Mouse (Mus musculus) liver, adult 2 months (tissue): ENCODE data around the gene Efs. TPM values are rescaled to one million over a fixed set of nuclear protein-coding genes. Genes with fewer than 3 reads are reported as not detected.
A peak's percentile ranks its signal among the peaks of the same experiment; 100 is the strongest.

Source experiments
- DNase-seq: peaks from one replicate; pipeline ENCODE4 v3.0.0-alpha.2; 2011; ENCODE audit warnings: low read depth, low spot score; ENCODE audit errors: extremely low read depth
- H3K27ac ChIP-seq: fragments of 200-500 bp; replicated peaks from 2 replicates; pipeline ENCODE4 v1.5.1; 2012; ENCODE audit warnings: low read depth, mild to moderate bottlenecking, control low read depth, inconsistent platforms, low read length; ENCODE audit not compliant: insufficient read depth
- H3K27me3 ChIP-seq: fragments of 200-500 bp; 2 replicates; pipeline ENCODE4 v1.6.1; 2012; ENCODE audit warnings: mild to moderate bottlenecking, moderate library complexity, low read length, inconsistent platforms; ENCODE audit not compliant: control insufficient read depth, insufficient read depth
- H3K36me3 ChIP-seq: fragments of 200-500 bp; 2 replicates; pipeline ENCODE4 v1.6.1; 2012; ENCODE audit warnings: low read length, inconsistent platforms; ENCODE audit not compliant: control insufficient read depth, insufficient read depth
- H3K4me1 ChIP-seq: fragments of 200-500 bp; 2 replicates; pipeline ENCODE4 v1.6.1; 2011; ENCODE audit warnings: low read length; ENCODE audit not compliant: control insufficient read depth, insufficient read depth
- H3K4me3 ChIP-seq: fragments of 200-500 bp; 2 replicates; pipeline ENCODE4 v1.5.1; 2011; ENCODE audit warnings: low read depth, mild to moderate bottlenecking, control low read depth, low read length, moderate library complexity; ENCODE audit not compliant: insufficient read depth
- H3K79me2 ChIP-seq: fragments of 200-500 bp; 2 replicates; pipeline ENCODE4 v1.6.1; 2012; ENCODE audit warnings: inconsistent platforms, mild to moderate bottlenecking, low read length, moderate library complexity; ENCODE audit not compliant: control insufficient read depth, insufficient read depth
- H3K9ac ChIP-seq: fragments of 200-500 bp; 2 replicates; pipeline ENCODE4 v1.6.1; 2012; ENCODE audit warnings: low read depth, mild to moderate bottlenecking, control low read depth, inconsistent platforms, low read length
- CTCF ChIP-seq: fragments of 200-500 bp; IDR thresholded peaks from 2 replicates; pipeline ENCODE4 v1.5.1; 2011; ENCODE audit warnings: low read depth, low read length, control low read depth
- POLR2A ChIP-seq: fragments of 200-500 bp; IDR thresholded peaks from 2 replicates; pipeline ENCODE4 v1.6.1; 2011; ENCODE audit warnings: low read length, control low read depth; ENCODE audit not compliant: insufficient read depth; ENCODE audit errors: extremely low read depth
- WGBS: fragments of 180-500 bp; shearing (Covaris S2); methylation state at CpG from one replicate; pipeline ENCODE4 v1.1.7; 2018; 5-methylcytosine and 5-hydroxymethylcytosine counted together
- polyA plus RNA-seq: library from polyadenylated mRNA; depleted of rRNA; stranded (reverse); fragments of >200 nt; gene quantifications from 2 replicates; pipeline ENCODE4 v1.2.3, GENCODE M21; 2012
- total RNA-seq: library from RNA; depleted of rRNA; stranded (reverse); fragments of >200 nt; gene quantifications from 2 replicates; pipeline ENCODE4 v1.2.3, GENCODE M21; 2014

The Efs gene
- total and polyA plus RNA-seq, 2 experiments, result under 0.01 to 0.13 TPM

DNA sequence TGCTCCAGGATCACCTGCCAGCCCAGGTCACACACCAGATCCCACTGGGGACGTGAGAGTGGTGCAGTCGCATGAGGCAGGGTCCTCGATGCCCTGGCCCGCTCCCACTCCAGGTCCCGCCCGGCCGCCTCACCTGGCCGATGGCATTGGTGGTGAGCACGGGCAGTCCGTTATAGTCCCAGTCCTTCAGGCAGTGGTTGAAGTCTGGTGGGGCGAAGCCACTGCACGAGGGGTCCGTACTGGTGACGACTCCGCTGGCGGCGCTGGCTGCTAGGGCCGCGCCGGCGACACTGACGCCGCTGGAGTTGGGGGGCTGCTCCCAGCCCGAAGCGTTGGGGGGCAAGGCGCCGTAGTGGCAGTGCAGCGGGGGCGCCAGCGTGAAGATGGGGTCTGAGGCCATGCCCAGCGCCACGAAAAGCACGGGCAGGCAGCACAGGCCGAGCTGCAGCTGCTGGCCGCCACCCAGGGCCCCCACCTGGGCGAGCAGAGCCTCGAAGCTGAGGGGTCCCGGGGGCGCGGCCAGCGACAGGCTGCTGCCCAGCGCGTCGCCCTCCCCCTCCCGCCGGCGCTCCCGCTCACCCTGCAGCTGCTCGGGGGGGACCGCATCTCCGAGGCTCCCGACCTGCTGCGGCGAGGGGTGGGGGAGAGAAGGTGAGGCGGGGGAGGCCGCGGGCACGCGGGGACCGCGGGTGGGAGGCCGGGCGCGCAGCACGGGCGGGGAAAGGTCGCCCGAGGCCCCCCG is 13.6 kb downstream of the Efs start:
- no peaks in the 10 kb centered on the region for H3K4me1 ChIP-seq
- peak overlapping the region; percentile 64 for H3K9ac ChIP-seq
- H3K36me3 ChIP-seq, result no peaks in the 10 kb centered on the region
- H3K27ac ChIP-seq, result no peak overlapping the region
- no peaks in the 10 kb centered on the region for H3K79me2 ChIP-seq
- 9% methylated on average over 59 of the region's 69 CpGs for WGBS
- no peak for TF ChIP-seq CTCF
- TF ChIP-seq POLR2A, result no peak
- peak overlapping the region; percentile 61 for H3K4me3 ChIP-seq
- peaks cover 13% of the 10 kb centered on the region for H3K27me3 ChIP-seq
- no peak for DNase-seq

GRCm38 (mm10) chr14:54908682-54909081 is 17.2 kb downstream of the Efs start:
- no peak for DNase-seq
- no peaks in the 10 kb centered on the region for H3K36me3 ChIP-seq
- TF ChIP-seq CTCF (no peak), POLR2A (no peak)
- H3K27me3 ChIP-seq, result peaks cover 13% of the 10 kb centered on the region
- no peaks in the 10 kb centered on the region for H3K4me1 ChIP-seq
- H3K79me2 ChIP-seq, result no peaks in the 10 kb centered on the region
- H3K9ac ChIP-seq, result no peak overlapping the region
- H3K4me3 ChIP-seq, result no peak overlapping the region
- no peak overlapping the region for H3K27ac ChIP-seq
- 75% methylated on average over 7 of the region's 7 CpGs for WGBS

DNA sequence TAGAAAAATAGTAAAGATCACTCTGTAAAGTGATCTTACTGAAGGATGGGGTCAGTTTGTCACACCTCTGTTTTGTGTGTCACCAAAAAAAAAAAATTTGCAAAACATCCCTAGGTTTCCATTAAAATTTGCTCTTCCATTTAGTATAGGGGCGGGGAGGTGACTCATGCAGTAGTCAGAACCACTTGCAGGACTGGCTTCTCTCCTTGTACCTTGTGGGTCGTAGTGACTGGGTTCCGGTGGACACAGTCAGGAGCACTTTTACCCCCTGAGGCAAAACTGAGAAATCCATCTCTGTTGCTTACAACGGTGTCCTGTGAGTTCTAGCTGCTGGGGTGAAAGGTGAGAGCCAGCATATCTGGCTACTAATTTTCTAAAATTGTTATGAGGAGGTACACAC is 22.3 kb downstream of the Efs start:
- H3K9ac ChIP-seq, result no peak overlapping the region
- 95% methylated on average over 4 of the region's 4 CpGs for WGBS
- no peaks in the 10 kb centered on the region for H3K79me2 ChIP-seq
- no peak for DNase-seq
- H3K4me3 ChIP-seq, result no peak overlapping the region
- H3K4me1 ChIP-seq, result peaks cover 1% of the 10 kb centered on the region; the same call in 1 of the 2 replicates
- H3K27ac ChIP-seq, result no peak overlapping the region
- no peaks in the 10 kb centered on the region for H3K27me3 ChIP-seq
- TF ChIP-seq CTCF, result no peak
- H3K36me3 ChIP-seq, result no peaks in the 10 kb centered on the region; the same call in 1 of the 2 replicates

GRCm38 (mm10) chr14:54900383-54900782 is 25.5 kb downstream of the Efs start:
- 2% methylated on average over 3 of the region's 3 CpGs for WGBS
- TF ChIP-seq CTCF, result peak; percentile 56
- no peak for TF ChIP-seq POLR2A
- H3K4me3 ChIP-seq, result no peak overlapping the region
- no peaks in the 10 kb centered on the region for H3K27me3 ChIP-seq
- DNase-seq, result peak; percentile 80
- no peak overlapping the region for H3K9ac ChIP-seq
- no peak overlapping the region for H3K27ac ChIP-seq
- H3K36me3 ChIP-seq, result peaks cover 26% of the 10 kb centered on the region
- no peaks in the 10 kb centered on the region for H3K79me2 ChIP-seq
- H3K4me1 ChIP-seq, result peaks cover 5% of the 10 kb centered on the region

DNA sequence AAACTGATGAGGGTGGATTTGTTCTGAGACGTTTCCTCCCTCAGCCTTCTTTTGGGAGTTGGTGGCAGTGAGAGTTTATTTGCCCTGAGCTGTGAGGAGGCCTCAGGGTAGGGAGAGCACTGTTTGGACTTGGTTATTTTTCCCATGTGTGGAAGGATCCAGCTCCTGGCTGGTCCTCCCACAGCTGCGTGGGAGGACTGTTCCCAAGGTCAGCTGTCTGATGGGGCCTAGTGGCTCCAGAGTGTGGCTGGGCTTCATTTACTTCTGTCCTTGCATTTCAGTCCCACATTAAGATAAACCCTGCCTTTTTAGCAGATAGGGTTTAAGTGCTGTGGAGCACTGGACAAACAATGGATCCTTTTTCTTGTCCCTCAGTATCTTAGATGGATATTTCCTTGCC is 28.5 kb downstream of the Efs start:
- no peaks in the 10 kb centered on the region; the same call in 1 of the 2 replicates for H3K79me2 ChIP-seq
- 29% methylated on average over 2 of the region's 2 CpGs for WGBS
- no peak overlapping the region for H3K4me3 ChIP-seq
- peaks cover 8% of the 10 kb centered on the region for H3K4me1 ChIP-seq
- no peak for DNase-seq
- H3K27me3 ChIP-seq, result no peaks in the 10 kb centered on the region
- no peak overlapping the region for H3K9ac ChIP-seq
- TF ChIP-seq CTCF (no peak), POLR2A (no peak)
- H3K27ac ChIP-seq, result no peak overlapping the region
- H3K36me3 ChIP-seq, result peaks cover 27% of the 10 kb centered on the region

GRCm38 (mm10) chr14:54894296-54895151 is 31.4 kb downstream of the Efs start:
- Histone ChIP-seq H3K27ac (peak overlapping the region; percentile 92), H3K4me1 (peaks cover 7% of the 10 kb centered on the region), H3K9ac (peak overlapping the region; percentile 96), H3K27me3 (no peaks in the 10 kb centered on the region), H3K36me3 (peaks cover 27% of the 10 kb centered on the region), H3K79me2 (no peaks in the 10 kb centered on the region; the same call in 1 of the 2 replicates), H3K4me3 (peak overlapping the region; percentile 90)
- DNase-seq, result peak; percentile 78
- no peak for TF ChIP-seq POLR2A
- TF ChIP-seq CTCF, result no peak
- WGBS, result under 1% methylated on average over 53 of the region's 54 CpGs
